Mouse (Mus musculus): Measurements from ENCODE around the gene Usp15.
"Not testable (repeated sequence)": the region's sequence is repeated elsewhere in the genome, so short reads cannot be mapped to it uniquely, and the experiment has no call there.

- not testable (repeated sequence) for TF ChIP-seq CTCF (IDR thresholded peaks at IDR 0.05; ENCODE audit: control insufficient read depth, insufficient read depth, insufficient replicate concordance, low read depth, low read length); POLR2A (IDR thresholded peaks at IDR 0.05; ENCODE audit: control insufficient read depth, low read depth, low read length)
Observed at GRCm38 (mm10) chr10:123205364-123205763, 8.6 kb upstream of the Usp15 start.
